Mouse (Mus musculus) kidney, embryonic 14.5 days (tissue): Measurements from ENCODE around the gene Bdkrb2. TPM values are rescaled to one million over a fixed set of nuclear protein-coding genes. Genes with fewer than 3 reads are reported as not detected.

Experiments
- ATAC-seq: fragments of 200-750 bp; cut with Nextera tagmentation; 2 replicates; pipeline ENCODE4 v1.8.0; 2017; ENCODE audit warnings: moderate number of reproducible peaks, mild to moderate bottlenecking, moderate TSS enrichment, moderate library complexity; ENCODE audit not compliant: low FRiP score, low TSS enrichment
- H3K27ac ChIP-seq: fragments of 300-500 bp; sonication (generic); 2 replicates; pipeline ENCODE4 v1.5.1; 2014; ENCODE audit warnings: low read depth, mild to moderate bottlenecking, low read length, moderate library complexity, mixed read lengths
- H3K27me3 ChIP-seq: fragments of 300-500 bp; sonication (generic); 2 replicates; pipeline ENCODE4 v1.6.1; 2014; ENCODE audit warnings: mild to moderate bottlenecking, low read length; ENCODE audit not compliant: control insufficient read depth, insufficient read depth
- H3K36me3 ChIP-seq: fragments of 300-500 bp; sonication (generic); 2 replicates; pipeline ENCODE4 v1.6.1; 2014; ENCODE audit warnings: low read length, mixed read lengths; ENCODE audit not compliant: control insufficient read depth, insufficient read depth
- H3K4me1 ChIP-seq: fragments of 300-500 bp; sonication (generic); 2 replicates; pipeline ENCODE4 v1.6.1; 2014; ENCODE audit warnings: low read length, mixed read lengths; ENCODE audit not compliant: control insufficient read depth, insufficient read depth
- H3K4me2 ChIP-seq: fragments of 300-500 bp; sonication (generic); replicated peaks from 2 replicates; pipeline ENCODE4 v1.6.1; 2014; ENCODE audit warnings: low read depth, mild to moderate bottlenecking, low read length
- H3K4me3 ChIP-seq: fragments of 300-500 bp; sonication (generic); 2 replicates; pipeline ENCODE4 v1.5.1; 2014; ENCODE audit warnings: mild to moderate bottlenecking, low read length
- H3K9ac ChIP-seq: fragments of 300-500 bp; sonication (generic); 2 replicates; pipeline ENCODE4 v1.6.1; 2014; ENCODE audit warnings: low read depth, mild to moderate bottlenecking, low read length, moderate library complexity
- H3K9me3 ChIP-seq: fragments of 300-500 bp; sonication (generic); 2 replicates; pipeline ENCODE4 v1.6.1; 2016; ENCODE audit warnings: low read length; ENCODE audit not compliant: control insufficient read depth
- WGBS: fragments of 180-500 bp; shearing (Covaris S2); extraction: QIAGEN DNeasy Blood & Tissue Kit; methylation state at CpG from one replicate; pipeline ENCODE4 v1.1.7; 2014; 5-methylcytosine and 5-hydroxymethylcytosine counted together
- polyA plus RNA-seq: library from polyadenylated mRNA; unstranded; fragments of >200 nt; fragmentation: Nextera tagmentation; extraction: Ambion mirVana; gene quantifications from 2 replicates; pipeline ENCODE4 v1.2.1, GENCODE M21; 2014

Gene Bdkrb2
- polyA plus RNA-seq, 1 experiment from 2014 or later = 0.12 TPM

- Histone ChIP-seq H3K9ac (no peak overlapping the region), H3K4me3 (no peak overlapping the region), H3K9me3 (no peaks in the 10 kb centered on the region), H3K4me1 (peaks cover 3% of the 10 kb centered on the region; the same call in 1 of the 2 replicates), H3K27ac (no peak overlapping the region), H3K27me3 (no peaks in the 10 kb centered on the region), H3K4me2 (no peak overlapping the region), H3K36me3 (no peaks in the 10 kb centered on the region)
- 96% methylated on average over 23 of the region's 23 CpGs for WGBS
- ATAC-seq = no peak
Observed at GRCm38 (mm10) chr12:105592361-105592761, 29.3 kb downstream of the Bdkrb2 start.

- Histone ChIP-seq H3K27ac (no peak overlapping the region), H3K4me2 (no peak overlapping the region), H3K4me1 (peaks cover 5% of the 10 kb centered on the region; the same call in 1 of the 2 replicates), H3K9ac (no peak overlapping the region), H3K36me3 (no peaks in the 10 kb centered on the region), H3K4me3 (no peak overlapping the region), H3K9me3 (no peaks in the 10 kb centered on the region), H3K27me3 (no peaks in the 10 kb centered on the region)
- 67% methylated on average over 4 of the region's 4 CpGs for WGBS
- ATAC-seq = no peak
Observed at GRCm38 (mm10) chr12:105593471-105593870, 30.4 kb downstream of the Bdkrb2 start.

- H3K27ac ChIP-seq = no peak overlapping the region
- no peaks in the 10 kb centered on the region for H3K27me3 ChIP-seq
- peak; percentile 33; the same call in 1 of the 2 replicates for ATAC-seq
- H3K9me3 ChIP-seq = no peaks in the 10 kb centered on the region
- no peak overlapping the region for H3K4me2 ChIP-seq
- H3K4me1 ChIP-seq = peaks cover 5% of the 10 kb centered on the region; the same call in 1 of the 2 replicates
- no peak overlapping the region for H3K4me3 ChIP-seq
- no peaks in the 10 kb centered on the region for H3K36me3 ChIP-seq
- H3K9ac ChIP-seq = no peak overlapping the region
- WGBS = 61% methylated on average over 8 of the region's 8 CpGs
Observed at GRCm38 (mm10) chr12:105597135-105597534, 34.1 kb downstream of the Bdkrb2 start.

GRCm38 (mm10) chr12:105598503-105598902 lies 35.5 kb downstream of the Bdkrb2 start:
- 83% methylated on average over 10 of the region's 10 CpGs for WGBS
- peaks cover 5% of the 10 kb centered on the region; the same call in 1 of the 2 replicates for H3K4me1 ChIP-seq
- H3K4me3 ChIP-seq = no peak overlapping the region
- no peak overlapping the region for H3K27ac ChIP-seq
- H3K27me3 ChIP-seq = no peaks in the 10 kb centered on the region
- no peak for ATAC-seq
- no peak overlapping the region for H3K9ac ChIP-seq
- no peak overlapping the region for H3K4me2 ChIP-seq
- H3K36me3 ChIP-seq = no peaks in the 10 kb centered on the region
- H3K9me3 ChIP-seq = no peaks in the 10 kb centered on the region

GRCm38 (mm10) chr12:105599098-105599497 lies 36.1 kb downstream of the Bdkrb2 start:
- no peak for ATAC-seq
- WGBS = 74% methylated on average over 5 of the region's 5 CpGs
- H3K4me2 ChIP-seq = no peak overlapping the region

GRCm38 (mm10) chr12:105601586-105601985 lies 38.6 kb downstream of the Bdkrb2 start:
- Histone ChIP-seq H3K4me1 (peaks cover 5% of the 10 kb centered on the region; the same call in 1 of the 2 replicates), H3K9me3 (no peaks in the 10 kb centered on the region), H3K4me3 (no peak overlapping the region), H3K4me2 (no peak overlapping the region), H3K9ac (no peak overlapping the region), H3K36me3 (no peaks in the 10 kb centered on the region), H3K27me3 (no peaks in the 10 kb centered on the region), H3K27ac (no peak overlapping the region)
- no peak for ATAC-seq
- 72% methylated on average over 6 of the region's 6 CpGs for WGBS

More at GRCm38 (mm10) chr12:105599098-105599497, 36.1 kb downstream of the Bdkrb2 start:
- H3K27me3 ChIP-seq = no peaks in the 10 kb centered on the region
- H3K4me1 ChIP-seq = peaks cover 5% of the 10 kb centered on the region; the same call in 1 of the 2 replicates
- no peaks in the 10 kb centered on the region for H3K36me3 ChIP-seq
- H3K9me3 ChIP-seq = no peaks in the 10 kb centered on the region
- H3K27ac ChIP-seq = no peak overlapping the region
- no peak overlapping the region for H3K4me3 ChIP-seq
- no peak overlapping the region for H3K9ac ChIP-seq

GRCm38 (mm10) chr12:105602581-105603210 lies 39.7 kb downstream of the Bdkrb2 start, which contains the start of gene Bdkrb1:
Gene Bdkrb1, plus strand, starts transcription at chr12:105603085.
- no peak for ATAC-seq
- H3K4me2 ChIP-seq = no peak within 1 kb of the TSS
- no peaks in the 10 kb centered on the region for H3K9me3 ChIP-seq
- no peak within 1 kb of the TSS for H3K4me3 ChIP-seq
- H3K27ac ChIP-seq = no peak within 1 kb of the TSS
- H3K36me3 ChIP-seq = no peaks in the 10 kb centered on the region
- H3K4me1 ChIP-seq = no peaks in the 10 kb centered on the region; the same call in 1 of the 2 replicates
- no peak within 1 kb of the TSS for H3K9ac ChIP-seq
- 91% methylated on average over 11 of the region's 11 CpGs for WGBS
- H3K27me3 ChIP-seq = no peaks in the 10 kb centered on the region

GRCm38 (mm10) chr12:105603904-105604303 lies 40.9 kb downstream of the Bdkrb2 start:
- 83% methylated on average over 11 of the region's 11 CpGs for WGBS
- no peak overlapping the region for H3K9ac ChIP-seq
- no peaks in the 10 kb centered on the region for H3K36me3 ChIP-seq
- no peak overlapping the region for H3K4me2 ChIP-seq
- H3K27me3 ChIP-seq = no peaks in the 10 kb centered on the region
- no peak overlapping the region for H3K27ac ChIP-seq
- H3K9me3 ChIP-seq = no peaks in the 10 kb centered on the region
- H3K4me3 ChIP-seq = no peak overlapping the region
- no peak for ATAC-seq
- H3K4me1 ChIP-seq = no peaks in the 10 kb centered on the region; the same call in 1 of the 2 replicates

GRCm38 (mm10) chr12:105605212-105605611 lies 42.2 kb downstream of the Bdkrb2 start:
- Histone ChIP-seq H3K4me3 (no peak overlapping the region), H3K4me1 (no peaks in the 10 kb centered on the region), H3K27me3 (no peaks in the 10 kb centered on the region), H3K27ac (no peak overlapping the region), H3K9me3 (no peaks in the 10 kb centered on the region), H3K4me2 (no peak overlapping the region), H3K36me3 (no peaks in the 10 kb centered on the region), H3K9ac (no peak overlapping the region)
- WGBS = 69% methylated on average over 8 of the region's 8 CpGs
- no peak for ATAC-seq
